Mouse (Mus musculus) ovary, postnatal 10 days (tissue): ENCODE measurements around the gene Gm9964.
"Not testable (repeated sequence)": the region's sequence is repeated elsewhere in the genome, so short reads cannot be mapped to it uniquely, and the experiment has no call there.

Experiments
- DNase-seq: peaks from one replicate; pipeline ENCODE4 v3.0.0; 2022; ENCODE audit warnings: low spot score

The Gm9964 gene

DNA sequence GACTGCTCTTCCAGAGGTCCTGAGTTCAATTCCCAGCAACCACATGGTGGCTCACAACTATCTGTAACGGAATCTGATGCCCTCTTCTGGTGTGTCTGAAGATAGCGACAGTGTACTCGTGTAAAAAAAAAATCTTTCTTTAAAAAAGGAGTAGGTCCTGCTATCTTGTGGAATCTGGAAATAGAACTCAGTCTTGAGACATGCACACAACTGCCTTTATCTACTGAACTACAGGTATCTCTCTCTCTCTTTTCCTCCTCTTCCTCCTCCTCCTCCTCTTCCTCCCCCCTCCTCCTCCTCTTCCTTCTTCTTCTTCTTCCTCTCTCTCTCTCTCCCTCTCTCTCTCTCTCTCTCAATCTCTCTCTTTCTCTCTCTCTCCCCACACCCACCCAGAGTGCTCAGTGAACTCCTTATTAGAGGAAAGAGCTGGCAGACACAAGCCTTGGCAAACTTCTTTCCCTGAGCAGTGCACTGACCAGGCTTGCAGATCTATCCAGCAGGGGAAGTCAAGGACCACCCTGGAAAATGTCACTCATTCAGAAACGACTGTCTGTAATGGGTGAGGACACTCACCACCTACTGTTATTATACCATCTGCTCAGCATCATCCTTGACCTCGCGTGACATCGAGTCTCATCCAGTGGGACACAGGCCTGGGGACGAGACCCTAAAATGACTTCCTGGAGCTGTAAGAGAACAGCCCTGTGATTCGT, 3.2 kb upstream of the Gm9964 start:
- no peak for DNase-seq

- no peak for DNase-seq
Observed at GRCm38 (mm10) chr11:79296167-79296566, 539 bp downstream of the Gm9964 start.

GRCm38 (mm10) chr11:79293971-79294370, 2.7 kb downstream of the Gm9964 start:
- no peak for DNase-seq

DNA sequence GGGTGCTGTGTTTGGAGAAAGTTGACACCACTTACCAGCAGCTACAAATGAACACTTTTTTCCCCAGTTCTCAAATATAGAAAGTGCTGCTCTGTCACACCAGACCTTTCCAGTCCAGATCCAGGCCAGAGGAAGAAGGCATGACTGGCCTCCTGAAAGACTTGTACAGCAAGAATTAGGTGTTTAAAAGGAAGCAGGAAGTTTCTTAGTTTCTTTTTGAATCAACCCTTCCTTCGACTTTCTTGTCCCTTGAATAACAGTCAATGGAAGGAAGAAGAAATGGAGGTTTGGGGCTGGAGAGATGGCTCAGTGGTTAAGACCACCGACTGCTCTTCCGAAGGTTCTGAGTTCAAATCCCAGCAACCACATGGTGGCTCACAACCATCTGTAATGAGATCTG, 3.7 kb downstream of the Gm9964 start:
- DNase-seq: no peak

DNA sequence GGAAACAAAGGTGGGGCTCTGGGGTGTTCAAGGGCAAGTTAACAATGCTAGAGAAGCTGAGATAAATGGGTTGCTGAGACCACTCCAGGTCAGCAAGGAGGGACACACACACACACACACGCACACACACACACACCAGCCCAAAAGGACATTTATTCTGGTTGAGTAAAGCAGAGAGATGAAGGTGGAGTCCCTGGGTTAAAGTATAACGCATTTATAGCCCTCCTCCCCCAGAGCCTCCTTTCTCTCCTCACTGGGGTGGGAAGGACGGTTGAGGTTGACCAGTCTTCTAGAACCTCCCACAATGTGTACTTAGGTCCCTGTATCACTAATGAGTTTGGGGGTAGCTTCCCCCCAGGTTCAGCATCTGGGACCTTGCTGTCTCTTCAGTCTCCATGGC, 4.6 kb downstream of the Gm9964 start:
- DNase-seq: no peak

GRCm38 (mm10) chr11:79291651-79292050, 5.1 kb downstream of the Gm9964 start:
- no peak for DNase-seq

- DNase-seq: no peak
Observed at GRCm38 (mm10) chr11:79290473-79290872, 6.2 kb downstream of the Gm9964 start.

DNA sequence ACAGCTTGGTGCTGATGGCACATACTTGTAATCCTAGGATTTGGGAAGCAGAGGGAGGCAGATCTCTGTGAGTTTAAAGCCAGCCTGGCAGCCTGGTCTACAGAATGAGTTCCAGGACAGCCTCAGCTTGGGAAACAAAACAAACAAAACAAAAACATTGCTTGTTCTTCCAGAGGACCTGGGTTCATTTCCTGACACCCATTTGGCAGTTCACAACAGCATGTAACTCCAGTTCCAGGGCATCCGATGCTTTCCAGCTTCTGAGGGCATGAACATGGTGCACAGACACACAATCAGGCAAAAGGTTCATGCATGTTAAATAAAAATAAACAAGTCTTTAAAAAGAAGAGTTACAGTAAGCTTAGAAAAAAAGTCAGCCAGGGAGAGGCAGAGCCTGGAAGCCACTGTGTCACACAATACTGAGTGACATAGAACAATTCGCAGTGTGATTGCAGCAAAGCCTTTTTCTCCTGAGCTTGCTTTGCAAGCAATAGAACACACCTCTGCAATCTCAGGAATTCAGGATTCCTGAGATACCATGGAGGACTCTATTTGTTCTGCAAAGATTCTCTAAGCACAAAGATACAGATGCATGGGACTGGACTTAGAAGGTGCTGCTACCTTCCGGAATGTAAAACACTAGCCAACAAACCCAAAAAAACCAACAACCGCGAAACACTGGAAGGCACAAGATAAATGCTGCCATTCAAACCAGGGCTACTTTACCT, 7.6 kb downstream of the Gm9964 start:
- no peak for DNase-seq

- no peak for DNase-seq
Observed at GRCm38 (mm10) chr11:79288278-79288843, 8.3 kb downstream of the Gm9964 start.

DNA sequence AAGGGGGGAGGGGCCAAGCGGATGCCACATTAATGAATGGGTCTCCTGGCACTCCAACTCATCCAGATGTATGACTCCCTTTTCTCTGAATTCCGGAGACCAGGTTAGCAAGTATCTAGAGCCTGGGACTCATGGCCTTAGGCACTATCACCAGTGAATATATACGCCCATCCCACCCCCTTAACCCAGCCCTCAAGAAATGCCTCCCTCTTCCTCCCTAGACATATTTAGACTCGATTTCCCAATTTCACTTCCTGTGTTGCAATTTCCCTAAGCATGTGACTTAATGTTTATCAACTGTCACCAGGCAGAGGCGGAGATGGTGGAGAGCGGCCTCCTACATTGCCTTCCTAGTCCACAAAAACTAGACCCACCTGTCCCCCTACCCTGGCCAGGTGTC, 9.3 kb downstream of the Gm9964 start:
- no peak for DNase-seq

- no peak for DNase-seq
Observed at GRCm38 (mm10) chr11:79286305-79286799, 10.4 kb downstream of the Gm9964 start.

GRCm38 (mm10) chr11:79283350-79284030, 13.2 kb downstream of the Gm9964 start:
- no peak for DNase-seq

- no peak for DNase-seq
Observed at GRCm38 (mm10) chr11:79281396-79281795, 15.3 kb downstream of the Gm9964 start.

GRCm38 (mm10) chr11:79279732-79280405, 16.8 kb downstream of the Gm9964 start:
- no peak for DNase-seq

DNA sequence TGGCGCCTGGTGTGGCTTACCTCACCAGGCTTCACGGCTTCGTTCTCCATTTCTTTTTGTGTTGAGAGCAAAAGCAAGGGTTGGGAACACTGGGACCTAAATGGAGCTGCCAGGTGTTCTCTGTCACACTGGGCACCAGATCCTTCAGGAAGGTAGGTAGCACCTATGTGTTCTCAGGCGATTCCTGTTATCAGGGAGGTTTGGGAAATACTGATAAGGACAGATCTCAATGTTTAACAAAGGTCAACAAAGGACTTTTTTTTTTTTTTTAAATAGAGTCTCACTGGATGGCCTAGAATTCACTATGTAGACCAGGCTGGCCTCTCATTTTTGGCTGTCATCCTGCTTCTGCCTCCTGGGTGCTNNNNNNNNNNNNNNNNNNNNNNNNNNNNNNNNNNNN, 22.9 kb downstream of the Gm9964 start:
- no peak for DNase-seq

DNA sequence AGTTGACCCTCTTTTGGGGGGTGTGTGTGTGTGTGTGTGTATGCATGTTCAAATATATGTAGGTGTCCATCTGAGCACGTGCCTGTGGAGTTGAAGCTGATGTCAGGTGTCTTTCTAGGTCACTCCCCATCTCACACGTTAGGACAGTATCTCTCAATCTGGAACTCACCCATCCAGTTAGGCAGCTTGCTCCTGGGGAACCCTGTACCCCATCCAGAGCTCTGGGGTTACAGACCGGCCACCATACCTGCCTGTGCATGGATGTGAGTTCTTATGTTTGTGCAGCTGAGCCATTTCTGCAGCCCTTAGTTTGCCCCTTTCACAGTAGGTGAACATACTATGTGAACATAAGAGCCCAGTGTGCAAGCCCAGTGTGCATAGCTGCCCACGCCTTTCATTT, 23.7 kb downstream of the Gm9964 start:
- DNase-seq: no peak

- DNase-seq: no peak
Observed at GRCm38 (mm10) chr11:79267171-79267570, 29.5 kb downstream of the Gm9964 start.

- no peak for DNase-seq
Observed at GRCm38 (mm10) chr11:79264376-79264775, 32.3 kb downstream of the Gm9964 start.

- DNase-seq: not testable (repeated sequence)
Observed at GRCm38 (mm10) chr11:79260126-79260525, 36.6 kb downstream of the Gm9964 start.

- no peak for DNase-seq
Observed at GRCm38 (mm10) chr11:79258738-79259137, 38.0 kb downstream of the Gm9964 start.

- DNase-seq: peak; percentile 86
Observed at GRCm38 (mm10) chr11:79254391-79255098, 42.2 kb downstream of the Gm9964 start, which contains the start of gene Wsb1. TSS of gene Wsb1 (minus strand) at chr11:79254671.
